Mouse (Mus musculus) embryonic fibroblast, embryonic 13.5 days (primary cell): ENCODE data around the gene Fam120a.

Source experiments
- CTCF ChIP-seq: IDR thresholded peaks from 2 replicates; pipeline ENCODE4 v1.5.1; 2011; ENCODE audit warnings: mild to moderate bottlenecking, control low read depth, low read length, moderate library complexity, borderline replicate concordance; ENCODE audit not compliant: insufficient read depth
- POLR2A ChIP-seq: IDR thresholded peaks from 2 replicates; pipeline ENCODE4 v1.6.1; 2011; ENCODE audit warnings: low read depth, mild to moderate bottlenecking, control low read depth, low read length, moderate library complexity

GRCm38 (mm10) chr13:48858054-48858453 is 109.8 kb downstream of the Fam120a start:
- TF ChIP-seq CTCF (no peak), POLR2A (no peak)
